Mouse (Mus musculus) embryo, embryonic 9.5 days (tissue): ENCODE results near the gene Mbtd1.
A peak's percentile ranks its signal among the peaks of the same experiment; 100 is the strongest.
"Not testable (repeated sequence)": the region's sequence is repeated elsewhere in the genome, so short reads cannot be mapped to it uniquely, and the experiment has no call there.

ENCODE experiments used
- DNase-seq: peaks from one replicate; pipeline ENCODE4 v3.0.0-alpha.2; 2017; ENCODE audit errors: extremely low spot score

The Mbtd1 gene

DNA sequence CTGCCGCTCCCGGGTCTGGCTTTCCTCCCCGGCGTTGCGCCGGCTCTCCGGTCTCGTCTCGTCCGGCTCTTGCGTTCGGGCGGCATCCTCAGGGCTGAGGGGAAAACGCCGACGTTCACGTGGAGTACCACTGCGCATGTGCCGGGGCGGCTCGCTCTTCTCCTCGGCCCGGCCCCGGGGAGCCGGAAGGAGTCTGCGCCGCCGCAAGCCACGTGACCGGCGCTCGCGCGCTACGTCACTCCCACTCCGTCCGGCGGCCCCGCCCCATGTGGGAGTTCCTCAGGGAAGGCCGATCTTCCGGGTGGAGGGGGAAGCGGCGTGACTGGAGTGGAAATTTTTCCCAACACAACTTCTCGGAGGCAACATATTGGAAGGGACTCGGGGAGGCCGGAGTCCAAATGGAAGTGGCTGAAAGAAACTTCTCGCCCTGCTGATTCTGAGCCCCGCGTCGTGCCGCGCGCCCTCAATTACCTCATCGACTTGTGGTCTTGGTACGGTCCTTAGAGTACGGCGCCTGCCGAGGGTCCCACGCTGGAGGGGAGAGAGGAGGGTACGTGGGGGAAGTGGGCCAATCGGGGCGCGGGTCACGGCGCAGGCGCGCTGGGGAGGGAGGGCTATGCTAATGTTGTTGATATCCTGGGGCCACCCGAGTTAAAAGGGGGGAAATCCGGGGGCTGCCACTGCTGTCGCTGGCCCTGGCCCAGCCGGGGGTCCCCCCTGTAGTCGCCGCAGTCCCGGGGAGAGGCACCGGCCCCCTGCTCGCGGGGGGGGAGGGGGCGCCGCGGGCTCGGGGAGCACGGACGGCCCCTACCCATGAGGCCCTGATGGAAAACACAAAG is at the start of gene Mbtd1, which contains the start of gene Utp18:
Gene Mbtd1 (plus strand): TSS at position 281 of the 839 bp plus-strand sequence.
Gene Utp18 (minus strand): TSS at position 195 of the 839 bp plus-strand sequence.
- peak; percentile 98 for DNase-seq

DNA sequence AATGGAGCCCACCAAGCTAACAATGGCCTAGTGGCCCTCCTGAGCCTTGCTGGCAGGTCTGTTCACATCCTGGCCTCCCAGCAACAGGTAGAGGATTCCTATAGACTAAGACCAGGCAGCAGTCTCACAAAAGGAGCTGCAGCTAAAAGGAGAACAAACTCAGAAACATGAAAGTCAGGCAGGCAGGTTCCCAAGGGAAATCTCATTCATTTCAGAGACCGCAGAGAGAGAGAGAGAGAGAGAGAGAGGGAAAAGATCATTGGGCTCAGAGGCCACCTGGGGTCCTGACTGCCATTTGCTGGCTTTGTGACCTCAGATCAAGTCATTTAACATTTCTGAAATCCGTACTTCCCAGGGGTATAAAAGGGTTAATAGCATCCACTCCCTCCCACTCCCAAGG is 38.3 kb upstream of the Mbtd1 start:
- DNase-seq, result no peak

DNA sequence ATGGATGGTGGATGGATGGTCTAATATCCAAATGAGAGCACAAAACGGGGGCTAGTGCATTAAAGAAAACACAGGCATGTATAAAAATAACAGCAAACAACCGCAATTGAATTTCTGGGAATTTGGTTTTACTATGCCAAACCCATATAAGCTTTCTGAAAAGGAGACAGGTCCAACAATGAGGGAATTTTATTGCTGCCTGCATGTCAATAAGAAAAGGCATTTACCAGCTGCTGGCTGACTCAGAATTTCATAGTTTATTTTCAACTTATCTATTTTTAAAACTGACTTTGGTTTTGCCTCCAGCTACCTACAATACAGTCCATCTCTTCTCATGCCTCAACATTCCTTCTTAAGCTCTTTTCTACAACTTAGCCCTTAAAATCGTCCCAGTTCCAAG is 33.1 kb upstream of the Mbtd1 start:
- no peak for DNase-seq

GRCm38 (mm10) chr11:93856284-93856955 is 29.2 kb upstream of the Mbtd1 start:
- peak; percentile 71 for DNase-seq

- no peak for DNase-seq
These were observed 25.0 kb upstream of the Mbtd1 start for GRCm38 (mm10) chr11:93860540-93861172.

- DNase-seq, result no peak
These were observed 24.5 kb upstream of the Mbtd1 start for GRCm38 (mm10) chr11:93861193-93861592.

GRCm38 (mm10) chr11:93862045-93862623 is 23.5 kb upstream of the Mbtd1 start:
- DNase-seq, result no peak

DNA sequence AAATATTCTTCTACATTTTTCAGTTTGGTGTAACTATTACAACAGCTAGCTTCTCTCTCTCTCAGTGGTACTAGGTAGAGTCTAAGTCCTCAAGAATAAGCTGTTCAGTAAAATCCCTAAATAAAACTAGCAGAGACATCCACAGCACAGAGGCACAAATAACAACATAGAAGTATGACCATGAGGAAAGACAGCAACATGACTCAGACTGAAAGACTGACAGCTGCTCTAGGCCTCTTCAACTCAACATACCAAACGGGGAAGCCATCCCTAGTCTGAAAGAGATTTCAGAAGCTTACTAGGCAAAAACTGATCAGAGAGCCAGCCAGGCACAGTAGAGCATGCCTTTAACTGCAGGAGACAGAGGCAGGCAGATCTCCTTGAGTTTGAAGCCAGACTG is 23.0 kb upstream of the Mbtd1 start:
- DNase-seq, result no peak

DNA sequence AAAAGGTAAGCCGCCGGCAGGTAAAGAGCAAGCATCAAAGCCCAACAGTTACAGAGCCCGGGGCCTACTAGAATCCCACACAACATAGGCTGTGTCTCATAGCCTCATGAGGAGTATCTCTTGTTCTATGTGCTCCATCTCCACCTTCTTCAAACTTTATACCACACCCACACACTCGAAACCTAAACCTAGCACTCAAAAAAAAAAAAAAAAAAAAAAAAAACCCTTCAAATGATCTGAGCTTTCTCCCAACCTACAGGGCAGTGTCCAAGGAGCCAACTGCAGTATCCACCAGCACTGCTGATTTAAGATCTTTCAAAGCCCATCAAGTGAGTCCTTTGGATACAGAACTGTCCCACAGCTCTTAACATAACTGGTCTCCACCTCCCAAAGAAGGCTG is 1.6 kb upstream of the Mbtd1 start:
- no peak for DNase-seq

- DNase-seq, result peak; percentile 71
These were observed 616 bp upstream of the Mbtd1 start for GRCm38 (mm10) chr11:93884901-93885571.

DNA sequence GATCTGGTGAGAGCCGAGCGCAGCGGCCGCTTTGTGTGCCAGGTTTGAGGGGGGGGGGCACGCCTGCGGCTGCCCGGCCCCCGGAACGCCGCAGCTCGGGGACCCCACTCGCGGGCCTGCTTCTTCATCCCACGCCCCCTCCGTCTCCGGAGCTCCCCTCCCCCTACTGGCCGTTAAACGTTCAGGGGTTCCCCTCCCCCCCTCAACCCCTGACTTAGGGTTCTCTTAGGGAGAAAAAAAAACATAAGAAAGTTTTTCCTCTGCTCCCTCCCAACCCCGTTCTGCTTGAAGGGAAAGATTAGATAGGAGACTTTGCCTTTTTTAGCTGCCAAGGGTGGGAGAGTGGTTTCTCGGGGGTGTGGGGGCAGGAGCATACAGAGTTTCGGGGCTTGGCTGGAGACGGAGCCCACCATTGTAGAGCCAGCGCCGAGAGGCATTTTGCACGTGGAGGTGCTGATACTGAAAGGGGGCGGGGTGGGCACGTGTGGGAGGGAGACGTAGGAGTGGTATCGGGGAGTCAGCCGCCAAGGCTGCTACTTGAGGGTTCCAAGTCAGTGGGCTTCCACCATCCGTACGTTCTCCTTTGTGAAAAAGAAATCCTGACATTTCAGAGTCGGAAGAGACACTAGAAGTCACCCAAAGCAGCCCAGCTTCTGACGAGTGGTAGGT is 893 bp downstream of the Mbtd1 start:
- peak; percentile 51 for DNase-seq

DNA sequence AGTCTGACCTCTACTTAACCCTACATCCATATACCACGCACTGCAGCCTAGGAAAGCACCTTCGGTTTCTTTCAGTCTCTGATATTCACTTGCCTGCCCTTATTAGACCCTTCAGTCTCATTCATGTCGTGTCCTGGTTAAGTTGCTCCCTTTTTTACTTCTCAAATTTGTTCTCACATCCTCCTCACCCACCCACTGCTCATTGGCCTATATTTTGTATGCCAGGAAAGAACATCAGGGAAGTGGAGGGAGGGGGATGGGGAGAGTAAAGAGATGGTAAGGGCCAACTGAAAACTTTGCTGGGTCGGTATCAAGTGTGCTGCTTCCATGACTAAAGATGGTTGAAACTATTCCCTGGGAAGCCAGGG is 1.4 kb downstream of the Mbtd1 start:
- DNase-seq, result peak; percentile 25

DNA sequence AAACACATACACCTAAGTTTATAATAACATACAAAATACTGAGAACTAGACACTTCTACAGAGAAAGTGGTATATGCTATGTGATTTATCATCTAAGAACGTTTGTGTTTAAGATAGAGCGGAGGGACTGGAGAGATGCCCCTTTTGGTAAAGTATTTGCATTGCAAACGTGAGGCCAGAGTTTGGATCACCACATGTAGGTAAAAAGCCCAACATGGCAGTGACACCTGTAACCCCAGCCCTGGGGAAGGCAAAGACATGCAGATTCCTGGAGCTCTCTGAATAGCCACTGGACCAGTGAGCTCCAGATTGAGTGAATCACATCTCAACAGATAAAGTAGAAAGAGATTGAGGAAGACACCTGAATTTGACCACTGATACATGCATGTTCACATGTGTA is 12.1 kb downstream of the Mbtd1 start:
- no peak for DNase-seq

- DNase-seq, result no peak
These were observed 21.2 kb downstream of the Mbtd1 start for GRCm38 (mm10) chr11:93906834-93907233.

GRCm38 (mm10) chr11:93907839-93908238 is 22.2 kb downstream of the Mbtd1 start:
- DNase-seq, result no peak

DNA sequence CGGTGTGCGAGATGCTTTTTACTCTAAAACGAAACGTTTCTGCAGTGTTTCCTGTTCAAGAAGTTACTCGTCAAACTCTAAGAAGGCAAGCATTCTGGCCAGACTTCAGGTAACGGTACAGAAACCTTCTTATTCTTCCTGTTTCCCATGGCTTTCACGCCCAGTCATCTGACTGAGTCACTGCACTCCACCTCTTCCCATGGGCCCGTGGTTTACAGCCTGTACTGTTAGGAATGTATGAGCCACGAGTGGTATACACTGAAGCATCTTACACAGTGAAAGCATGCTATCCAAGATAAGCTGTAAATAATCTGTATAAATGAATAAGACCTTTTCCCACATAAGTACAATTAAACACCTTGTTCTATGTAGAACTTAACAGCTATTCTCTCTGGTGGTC is 23.2 kb downstream of the Mbtd1 start:
- DNase-seq, result no peak

DNA sequence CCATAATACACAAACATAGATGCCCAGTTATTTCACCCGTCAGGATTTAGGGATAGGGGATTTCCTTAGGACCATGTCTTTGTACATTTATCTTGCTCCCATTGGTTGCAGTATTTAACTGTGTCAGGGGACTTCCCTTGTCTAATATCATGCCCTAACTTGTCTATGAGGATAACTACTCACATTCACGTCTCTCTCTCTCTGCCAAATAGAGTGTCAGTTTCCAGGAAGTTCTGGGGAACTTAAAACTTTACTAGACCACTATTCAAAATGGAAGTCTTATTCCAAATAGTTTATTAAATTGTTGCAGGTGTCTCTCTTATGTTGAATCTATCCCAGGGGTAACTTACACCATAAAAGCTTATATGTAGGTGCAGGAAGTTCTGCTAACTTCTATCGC is 26.0 kb downstream of the Mbtd1 start:
- DNase-seq, result no peak

DNA sequence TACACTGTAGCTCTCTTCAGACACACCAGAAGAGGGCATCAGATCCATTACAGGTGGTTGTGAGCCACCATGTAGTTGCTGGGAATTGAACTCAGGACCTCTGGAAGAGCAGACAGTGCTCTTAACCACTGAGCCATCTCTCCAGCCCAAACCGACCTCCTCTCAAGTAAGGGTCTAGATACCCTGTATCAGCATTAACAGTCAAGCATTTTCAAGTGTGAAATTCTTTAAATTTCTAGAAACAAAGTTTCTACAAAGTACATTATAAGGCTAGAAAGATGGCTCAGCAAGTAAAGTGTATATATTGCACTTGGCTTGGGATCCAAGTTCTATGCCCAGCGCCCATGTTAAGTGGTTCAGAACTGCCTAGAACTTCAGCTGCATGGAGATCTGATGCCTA is 29.4 kb downstream of the Mbtd1 start:
- DNase-seq, result not testable (repeated sequence)

- DNase-seq, result no peak
These were observed 43.5 kb downstream of the Mbtd1 start for GRCm38 (mm10) chr11:93929106-93929505.

DNA sequence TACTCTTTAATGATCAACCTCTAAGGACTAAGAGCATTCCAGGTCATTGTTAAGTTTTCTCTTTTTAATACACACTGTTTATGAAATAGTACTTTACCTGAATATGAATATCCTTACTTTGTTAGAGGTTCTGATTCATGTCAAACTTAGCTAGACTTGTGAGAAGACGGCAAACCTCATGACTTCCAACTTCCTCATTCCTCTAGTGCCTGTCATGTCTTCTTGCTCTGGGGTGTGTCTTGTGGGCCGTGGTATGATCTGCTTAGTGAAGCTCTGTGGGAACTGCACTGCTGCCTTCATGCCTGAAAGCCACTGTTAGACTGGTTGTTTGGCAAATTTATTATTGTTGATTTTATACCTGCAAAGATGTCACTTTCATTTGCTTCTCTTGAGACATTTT is 55.3 kb downstream of the Mbtd1 start:
- no peak for DNase-seq

DNA sequence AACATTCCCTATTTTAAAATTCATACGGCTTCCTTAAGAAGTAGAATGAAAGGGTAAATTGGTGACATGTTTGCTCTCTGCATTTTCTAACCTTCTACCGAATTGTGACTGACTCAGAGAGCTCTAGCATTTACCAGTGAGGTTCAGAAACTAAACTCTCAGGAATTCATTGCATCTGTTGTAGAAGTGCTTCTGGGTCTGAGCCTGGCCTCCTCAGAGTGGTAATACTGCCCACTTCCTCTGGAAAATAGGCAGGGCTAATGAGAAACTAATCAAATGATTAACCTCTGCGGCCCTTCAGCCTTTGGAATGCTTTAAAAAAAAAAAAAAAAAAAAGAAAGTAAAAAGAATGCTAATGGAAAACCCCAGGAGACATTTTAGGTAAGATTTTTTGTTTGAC is 59.3 kb downstream of the Mbtd1 start:
- no peak for DNase-seq
